Mouse (Mus musculus) adrenal gland, postnatal 14 days (tissue): Measurements from ENCODE around the gene Gemin7. TPM values are rescaled to one million over a fixed set of nuclear protein-coding genes. Genes with fewer than 3 reads are reported as not detected.
A peak's percentile ranks its signal among the peaks of the same experiment; 100 is the strongest.
"Not testable (repeated sequence)": the region's sequence is repeated elsewhere in the genome, so short reads cannot be mapped to it uniquely, and the experiment has no call there.

ENCODE experiments used
- DNase-seq: peaks from one replicate; pipeline ENCODE4 v3.0.0; 2021; ENCODE audit warnings: mixed read lengths
- long read RNA-seq, 2 experiments: library from polyadenylated mRNA; stranded (forward); transcript quantifications; one replicate each; pipeline ENCODE4 v2.0.0; 2021
- total RNA-seq: library from RNA; stranded (reverse); gene quantifications from 2 replicates; pipeline ENCODE4 v1.2.3, GENCODE M21; 2021

Gemin7 gene
- 59.3 and 65.4 TPM in 2 replicates for total RNA-seq
- long read RNA-seq, experiment 1, transcript Gemin7-201 (2 exons, 763 nt) = major isoform, 65 of 76 reads
- long read RNA-seq, experiment 1, partial matches to known transcripts = 4 of 76 reads
- long read RNA-seq, experiment 1, other reads (novel, unspliced or antisense) = 7 of 76 reads
- long read RNA-seq, experiment 2, transcript Gemin7-201 (2 exons, 763 nt) = major isoform, 54 of 64 reads
- long read RNA-seq, experiment 2, partial matches to known transcripts = 0 of 64 reads
- long read RNA-seq, experiment 2, other reads (novel, unspliced or antisense) = 9 of 64 reads

DNA sequence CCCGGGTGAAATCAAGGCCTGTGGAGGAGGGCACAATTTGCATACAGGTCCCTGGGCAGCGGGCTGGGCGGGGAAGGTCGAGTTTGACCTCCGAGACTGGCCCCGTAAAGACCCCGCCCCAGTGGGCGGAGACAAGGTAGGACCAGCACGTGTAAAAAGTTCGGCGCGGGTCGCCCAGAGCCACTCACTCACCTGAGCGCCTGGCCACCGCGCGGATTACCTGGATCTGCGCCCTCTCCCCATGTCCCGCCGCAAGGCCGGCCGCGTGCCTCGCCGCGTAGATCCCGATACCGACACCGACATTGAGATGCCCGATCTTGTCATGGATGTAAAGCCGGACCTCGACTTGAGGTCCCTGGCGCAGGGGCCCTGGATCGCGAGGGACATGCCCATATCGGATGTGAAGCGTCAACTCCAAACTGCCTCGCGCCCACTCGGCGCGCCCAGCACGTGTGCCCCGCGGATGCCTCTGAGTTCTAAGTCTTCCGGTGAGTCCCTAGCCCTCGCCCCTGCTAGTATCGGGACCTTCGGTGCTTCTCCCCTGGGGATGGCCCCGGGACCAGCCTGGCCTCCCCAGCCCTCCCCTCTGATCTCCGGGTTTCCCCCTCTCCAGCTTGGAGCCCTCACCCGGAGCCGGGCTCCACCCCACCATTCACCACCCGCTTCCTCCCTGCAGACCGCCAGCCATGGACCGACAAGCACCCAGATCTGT is at the start of gene Gemin7, which contains the start of gene Zfp296:
Gemin7 (minus strand) TSS at position 455 of the 712 bp plus-strand sequence.
Zfp296 (plus strand) TSS at position 147 of the 712 bp plus-strand sequence.
- DNase-seq = peak; percentile 38

DNA sequence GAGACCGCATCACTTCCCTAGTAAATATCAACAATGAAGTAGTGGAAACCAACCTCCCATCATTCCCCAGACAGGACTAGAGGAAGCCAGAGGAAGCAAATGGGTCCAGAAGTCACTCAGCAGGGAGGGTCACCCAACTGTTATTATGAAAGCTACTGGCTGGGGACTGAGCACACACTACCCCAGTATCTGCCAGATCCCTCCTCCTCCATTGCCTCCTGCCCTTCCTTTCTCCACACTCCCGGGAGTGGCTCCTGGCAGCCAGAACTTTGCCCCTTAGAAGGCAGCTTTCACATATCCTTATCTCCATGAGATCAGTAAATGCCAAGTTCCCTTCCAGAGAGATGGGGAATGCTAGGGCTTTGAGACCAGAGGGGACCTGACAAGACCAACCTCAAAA is 46.0 kb upstream of the Gemin7 start:
- DNase-seq = no peak

DNA sequence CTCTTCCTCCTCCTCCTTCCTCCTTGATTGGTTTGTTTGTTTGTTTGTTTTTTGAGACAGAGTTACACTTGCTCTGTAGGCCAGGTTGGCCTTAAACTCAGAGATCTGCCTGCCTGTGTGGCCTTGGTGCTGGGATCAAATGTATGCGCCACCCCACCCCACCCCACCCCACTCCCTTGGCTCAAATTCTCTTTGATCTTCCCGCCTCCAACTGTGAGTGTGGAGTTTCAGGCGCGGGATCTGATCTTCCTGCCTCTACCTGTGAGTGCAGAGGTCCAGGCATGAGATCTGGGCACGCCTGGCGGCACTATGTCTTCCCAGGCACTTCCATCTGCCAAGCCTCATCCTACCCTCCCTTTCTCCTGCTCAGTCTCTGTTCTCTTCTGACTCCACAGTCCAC is 44.8 kb upstream of the Gemin7 start:
- no peak for DNase-seq

DNA sequence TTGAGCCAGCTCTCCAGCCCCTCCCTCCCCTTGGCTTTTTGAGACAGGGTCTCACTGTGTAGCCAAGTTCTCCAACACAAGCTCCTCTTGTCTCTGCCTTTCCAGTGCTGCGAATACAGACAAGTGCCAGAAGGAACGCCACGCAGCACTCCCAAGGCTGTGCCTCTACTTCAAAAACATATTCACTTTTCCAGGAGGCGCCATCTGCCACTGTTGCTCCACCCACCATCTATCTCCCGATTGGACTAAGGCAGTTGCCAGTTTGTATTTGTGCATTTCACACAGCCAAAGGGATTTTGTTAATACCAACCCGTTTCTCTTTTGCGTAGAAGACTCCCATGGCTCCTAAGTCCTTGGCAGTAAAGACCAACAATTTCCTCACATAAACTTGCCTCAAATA is 43.4 kb upstream of the Gemin7 start:
- no peak for DNase-seq

DNA sequence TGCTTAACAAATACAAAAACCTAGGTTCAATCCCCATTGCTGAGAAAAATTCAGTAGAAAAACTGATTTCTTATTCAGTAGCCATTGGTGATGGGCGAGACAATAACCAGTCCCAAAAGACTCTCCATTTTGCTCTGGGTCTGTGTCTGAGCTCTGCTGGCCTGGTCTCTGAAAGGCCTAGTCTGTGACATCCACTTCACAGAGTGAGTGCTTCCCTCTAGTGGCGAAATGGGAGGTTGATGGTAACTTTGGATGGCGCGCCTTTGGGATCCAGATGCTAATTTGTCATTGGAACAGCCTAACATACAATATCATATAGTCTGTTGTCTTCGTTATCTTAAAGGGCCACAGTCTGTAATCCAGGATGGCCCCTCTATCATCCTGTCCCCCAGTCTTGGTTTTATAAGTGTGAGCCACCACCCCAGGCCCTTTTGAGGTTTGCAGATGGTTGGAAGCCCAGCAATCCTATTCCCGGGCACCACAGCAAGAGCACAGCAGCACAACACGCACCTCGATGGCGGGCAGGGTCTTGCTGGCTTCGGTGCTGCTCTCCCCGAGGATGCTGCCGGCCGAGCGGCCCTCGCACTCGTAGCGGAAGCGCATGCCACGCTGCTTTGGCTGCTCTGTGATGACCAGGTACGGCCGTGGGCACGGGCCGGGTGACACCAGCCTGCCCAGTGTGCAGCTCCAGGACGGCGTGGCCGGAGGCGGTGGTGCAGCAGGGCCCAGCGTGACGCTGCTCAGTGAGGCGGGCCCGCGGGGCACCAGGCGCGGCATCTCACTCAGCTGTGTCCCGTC is 41.8 kb upstream of the Gemin7 start:
- DNase-seq = peak; percentile 85

DNA sequence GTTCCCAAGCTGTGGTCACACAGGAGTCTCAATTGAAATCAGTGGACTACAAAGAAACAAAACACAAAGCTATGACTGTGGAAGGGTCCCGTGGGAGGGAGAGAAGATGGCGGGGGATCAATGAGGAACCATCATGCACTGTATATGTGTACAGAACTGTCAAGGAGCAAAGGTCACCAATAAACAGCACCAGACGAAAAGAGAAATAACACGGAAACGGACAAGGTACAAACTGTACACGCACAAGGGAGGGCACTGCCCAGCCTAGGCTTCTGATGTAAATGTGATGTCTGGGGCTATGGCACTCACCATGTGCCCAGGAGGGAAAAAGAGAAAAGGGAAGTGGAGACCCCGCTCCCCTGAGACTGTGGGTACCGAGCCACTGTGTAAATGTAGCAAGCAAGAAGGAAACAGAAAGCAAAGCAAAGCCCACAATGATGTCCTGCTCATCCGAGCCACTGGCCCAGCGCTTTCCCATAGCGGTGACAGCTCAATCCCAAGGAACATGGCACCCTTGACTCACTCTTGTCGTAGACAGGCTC is 37.7 kb upstream of the Gemin7 start:
- DNase-seq = no peak

DNA sequence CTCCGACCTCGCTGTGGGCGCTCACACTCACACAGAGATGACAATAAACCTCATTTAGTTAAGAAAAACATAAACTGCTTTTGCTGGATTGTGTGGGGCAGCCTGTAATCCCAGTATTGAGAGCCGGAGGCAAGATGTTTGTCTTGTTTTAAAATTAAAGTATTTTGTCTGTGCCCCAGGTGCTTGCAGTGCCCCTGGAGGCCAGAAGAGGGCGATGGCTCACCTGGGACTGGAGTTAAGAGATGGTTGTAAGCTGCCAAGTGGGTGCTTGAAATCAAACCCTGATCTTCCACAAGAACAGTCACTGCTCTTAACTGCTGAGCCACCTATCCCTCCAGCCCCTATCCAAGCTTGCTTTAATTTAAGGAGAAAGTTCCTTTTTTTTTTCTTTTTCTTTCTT is 33.6 kb upstream of the Gemin7 start:
- no peak for DNase-seq

DNA sequence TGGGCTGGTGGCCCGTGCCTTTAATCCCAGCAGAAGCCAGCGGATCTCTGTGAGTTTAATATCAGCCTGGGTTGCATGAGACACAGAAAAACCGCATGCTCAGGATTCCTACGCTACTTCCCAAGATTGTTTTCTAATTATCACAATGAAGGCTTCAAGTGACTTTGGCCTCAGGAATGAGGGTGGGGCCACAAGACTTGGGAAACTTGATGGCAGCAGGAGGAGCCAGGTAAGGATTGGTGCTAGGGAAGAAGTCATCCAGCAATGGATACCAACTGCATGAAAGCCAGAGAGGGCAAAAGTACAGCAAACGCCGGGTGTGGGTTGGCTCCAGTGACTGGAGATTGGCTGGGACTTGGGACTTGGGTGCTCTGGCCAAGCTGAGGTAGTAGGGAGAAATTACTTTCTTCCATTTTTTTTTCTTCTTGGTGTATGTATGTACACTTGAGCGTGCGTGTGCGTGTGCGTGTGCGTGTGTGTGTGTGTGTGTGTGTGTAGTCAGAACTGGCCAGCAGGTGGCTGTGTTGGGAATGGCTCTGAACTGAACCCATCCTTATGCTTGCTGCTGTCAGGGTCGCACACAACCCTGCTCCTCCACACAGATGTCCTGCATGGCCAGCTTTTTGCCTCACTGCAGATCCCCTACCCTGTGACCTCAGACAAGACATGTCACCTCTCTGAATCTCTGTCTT is 32.4 kb upstream of the Gemin7 start:
- no peak for DNase-seq

DNA sequence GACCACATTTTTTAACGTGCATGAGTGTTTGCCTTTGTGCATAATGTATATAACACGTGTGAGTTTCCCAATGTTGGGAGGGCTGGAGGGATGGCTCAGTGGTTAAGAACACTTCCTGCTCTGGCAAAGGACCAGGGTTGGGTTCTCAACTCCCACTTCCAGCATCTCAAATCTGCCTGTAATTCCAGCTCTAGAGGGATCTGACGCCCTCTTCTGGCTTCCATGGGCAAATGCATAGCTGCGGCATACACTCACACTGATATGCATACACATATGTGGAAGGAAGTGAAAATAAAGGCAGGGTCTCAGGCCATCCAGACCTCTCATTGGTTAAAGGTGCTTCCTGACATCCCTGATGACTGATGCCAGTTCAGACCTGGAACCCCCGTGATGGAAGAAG is 29.9 kb upstream of the Gemin7 start:
- no peak for DNase-seq

DNA sequence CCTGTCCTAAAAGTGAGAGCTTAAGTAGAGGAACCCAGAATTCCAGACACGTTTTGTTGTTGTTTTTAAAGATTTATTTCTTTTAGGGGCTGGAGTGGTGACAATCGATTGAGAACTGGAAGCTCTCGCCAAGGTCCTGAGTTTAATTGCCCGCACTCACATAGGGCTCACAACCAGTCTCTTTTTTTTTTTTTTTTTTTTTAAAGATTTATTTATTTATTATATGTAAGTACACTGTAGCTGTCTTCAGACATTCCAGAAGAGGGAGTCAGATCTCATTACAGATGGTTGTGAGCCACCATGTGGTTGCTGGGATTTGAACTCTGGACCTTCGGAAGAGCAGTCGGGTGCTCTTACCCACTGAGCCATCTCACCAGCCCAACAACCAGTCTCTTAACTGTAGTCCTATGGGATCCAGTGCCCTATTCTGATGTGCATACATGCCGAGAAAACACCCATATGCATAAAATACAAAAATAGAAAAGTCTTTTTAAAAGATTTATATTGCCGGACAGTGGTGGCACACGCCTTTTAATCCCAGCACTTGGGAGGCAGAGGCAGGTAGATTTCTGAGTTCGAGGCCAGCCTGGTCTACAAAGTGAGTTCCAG is 27.3 kb upstream of the Gemin7 start:
- not testable (repeated sequence) for DNase-seq

DNA sequence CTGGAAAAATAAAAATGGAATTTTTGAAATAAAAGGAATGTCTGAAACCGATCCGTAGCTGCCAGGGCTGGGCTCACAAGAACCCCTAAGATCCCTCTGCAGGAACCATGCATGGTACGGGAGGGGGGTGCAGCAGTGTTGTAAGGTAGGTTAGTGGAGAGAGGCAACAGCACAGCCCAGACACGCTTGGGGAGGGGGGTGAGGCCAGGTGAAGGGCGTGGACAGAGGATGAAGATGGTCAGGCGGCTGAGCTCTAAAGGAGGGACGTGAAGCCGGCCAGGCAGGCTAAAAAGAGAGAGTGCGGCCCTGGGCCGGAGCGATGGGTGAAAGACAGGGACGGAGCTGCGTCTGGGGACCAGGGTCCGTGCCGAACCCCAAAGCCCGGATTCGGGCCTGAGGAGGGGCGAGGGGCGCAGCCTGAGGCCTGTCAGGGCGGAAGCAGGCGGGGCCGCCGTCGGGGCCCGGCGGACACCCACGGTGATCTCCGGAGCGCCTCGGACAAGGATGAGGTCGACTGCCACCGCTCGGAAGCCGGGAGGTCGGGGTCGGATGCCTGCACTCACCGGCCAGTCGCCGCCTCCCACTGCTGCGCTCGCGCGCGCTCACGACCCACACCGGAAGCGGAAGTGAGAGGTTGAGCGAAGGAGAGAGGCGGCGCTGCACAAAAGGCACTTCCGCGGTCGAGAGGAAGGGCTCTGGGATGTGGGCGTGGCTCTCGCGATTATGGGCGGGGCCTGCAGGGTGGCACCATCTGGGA is 26.6 kb upstream of the Gemin7 start, which contains the start of gene Clasrp:
Clasrp (minus strand) TSS at position 638 of the 757 bp plus-strand sequence.
- DNase-seq = peak; percentile 99

DNA sequence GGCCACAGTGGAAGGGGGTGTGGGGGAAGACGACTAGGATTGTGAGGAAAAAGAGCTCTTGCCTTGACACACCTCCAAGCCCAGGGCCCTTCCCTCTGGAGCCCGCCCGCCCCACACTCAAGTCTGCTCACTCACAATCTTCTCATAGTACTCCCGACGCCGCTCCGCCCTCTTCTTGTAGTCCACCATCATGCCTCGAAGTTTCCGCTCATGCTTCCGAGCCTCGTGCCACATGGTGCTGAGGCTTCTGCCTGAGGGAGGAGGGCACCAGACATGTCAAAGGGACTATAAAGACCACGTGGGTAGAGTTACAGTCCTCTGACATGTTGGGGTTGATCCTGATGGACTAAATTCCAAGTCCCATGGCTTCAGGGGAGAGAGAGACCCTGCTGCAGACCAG is 25.7 kb upstream of the Gemin7 start:
- no peak for DNase-seq

DNA sequence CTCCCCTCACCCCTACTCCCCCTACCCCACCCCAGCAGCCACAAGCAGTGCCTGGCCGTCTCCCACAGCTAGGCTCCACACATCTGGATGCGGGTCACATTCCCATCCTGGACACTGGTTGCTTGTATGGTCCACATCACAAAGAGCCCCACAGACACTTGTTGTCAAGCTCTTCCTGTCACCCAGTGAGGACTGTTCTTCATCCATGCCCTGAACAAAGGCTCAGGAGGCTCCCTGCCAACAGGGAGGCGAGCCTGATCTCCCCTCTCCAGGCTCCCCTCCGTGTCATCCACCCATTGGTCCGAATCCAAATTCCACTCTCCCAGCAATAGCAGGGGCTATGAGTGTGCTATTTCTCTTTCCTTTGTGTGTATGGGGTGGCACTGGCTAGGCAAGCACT is 23.2 kb upstream of the Gemin7 start:
- no peak for DNase-seq

DNA sequence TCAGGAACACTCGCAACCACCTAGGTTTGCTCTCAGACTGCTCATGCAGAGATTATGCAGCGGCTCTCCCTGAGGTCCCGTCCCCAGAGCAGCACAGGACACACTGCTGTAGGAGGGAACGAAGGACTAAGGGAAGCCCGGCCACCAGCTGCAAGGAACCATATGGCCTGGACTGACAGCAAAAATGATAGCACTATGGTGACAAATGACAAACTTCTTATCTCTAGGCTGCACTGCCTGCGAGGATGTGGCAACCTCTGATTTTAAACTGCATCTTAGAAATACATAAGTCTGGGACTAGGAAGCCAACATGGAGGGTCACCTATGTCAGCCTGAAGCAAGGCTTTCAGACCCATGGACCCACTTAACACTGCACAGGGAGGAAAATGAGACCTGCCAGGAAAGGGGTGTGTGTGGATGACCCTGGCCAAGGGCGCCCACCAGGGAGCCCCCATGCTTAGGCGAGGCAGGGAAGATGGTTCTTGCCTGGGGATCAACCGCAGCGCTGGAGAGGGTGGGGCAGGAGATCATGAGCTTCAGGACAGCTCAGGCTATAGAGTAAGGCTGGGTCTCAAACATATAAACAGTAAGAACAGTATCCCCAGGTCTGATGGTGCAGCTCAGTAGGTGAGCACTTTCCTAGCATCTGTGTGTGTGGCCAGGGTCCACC is 15.8 kb upstream of the Gemin7 start:
- no peak for DNase-seq

DNA sequence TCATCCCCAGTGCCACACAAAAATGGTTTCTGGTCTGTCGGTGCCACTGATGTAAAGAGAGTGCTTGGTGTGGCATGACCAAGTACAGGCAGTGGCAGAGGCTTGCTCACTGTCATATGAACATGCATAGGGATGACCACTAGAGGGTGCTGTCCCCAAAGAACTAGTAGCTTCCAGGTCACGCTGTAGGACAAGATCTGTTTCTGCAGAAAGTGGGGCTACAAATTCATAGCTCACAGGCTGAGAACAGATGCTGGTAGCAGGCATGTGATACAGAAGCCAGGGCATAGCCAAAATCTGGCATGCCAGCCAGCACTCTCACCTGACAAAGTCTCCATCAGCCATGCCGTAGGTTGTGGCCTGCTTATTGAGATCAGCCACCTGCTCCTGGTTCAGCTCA is 12.5 kb upstream of the Gemin7 start:
- peak; percentile 90 for DNase-seq

DNA sequence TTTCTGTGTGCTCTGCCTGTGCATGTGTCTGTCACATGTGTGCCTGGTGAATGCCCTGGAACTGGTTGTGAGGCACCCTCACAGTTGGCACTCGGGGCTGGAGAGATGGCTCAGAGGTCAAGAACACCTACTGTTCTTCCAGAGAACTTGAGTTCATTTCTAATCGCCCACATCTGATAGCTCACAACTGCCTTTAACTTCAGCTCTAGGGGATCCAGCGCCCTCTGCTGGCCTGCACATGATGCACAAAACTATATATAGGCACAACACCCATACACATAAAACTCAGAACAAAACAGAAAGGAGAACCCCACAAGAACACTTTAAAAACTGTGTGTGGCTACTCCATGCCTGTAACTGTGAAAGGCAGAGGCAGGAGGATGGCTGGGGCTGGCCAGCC is 11.8 kb upstream of the Gemin7 start:
- DNase-seq = peak; percentile 71

DNA sequence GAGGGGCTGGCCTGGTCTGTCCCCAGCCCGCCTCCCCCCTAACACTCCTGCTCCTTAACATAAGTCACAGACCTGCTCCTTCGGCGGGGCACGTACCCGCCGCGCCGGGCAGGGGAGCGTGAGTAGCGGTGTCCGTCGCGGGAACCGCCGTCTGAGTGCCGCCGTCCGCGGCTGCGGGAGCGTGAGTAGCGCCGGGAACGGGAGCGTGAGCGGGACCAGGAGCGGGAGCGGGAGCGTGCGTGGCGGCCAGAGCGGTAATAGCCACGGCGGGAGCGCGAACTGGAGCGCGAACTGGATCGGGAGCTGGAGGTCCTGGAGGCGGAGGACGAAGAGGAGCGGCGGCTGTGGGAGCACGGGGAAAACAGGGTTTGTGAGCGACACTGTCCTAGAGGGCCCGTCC is 8.9 kb upstream of the Gemin7 start:
- DNase-seq = no peak

DNA sequence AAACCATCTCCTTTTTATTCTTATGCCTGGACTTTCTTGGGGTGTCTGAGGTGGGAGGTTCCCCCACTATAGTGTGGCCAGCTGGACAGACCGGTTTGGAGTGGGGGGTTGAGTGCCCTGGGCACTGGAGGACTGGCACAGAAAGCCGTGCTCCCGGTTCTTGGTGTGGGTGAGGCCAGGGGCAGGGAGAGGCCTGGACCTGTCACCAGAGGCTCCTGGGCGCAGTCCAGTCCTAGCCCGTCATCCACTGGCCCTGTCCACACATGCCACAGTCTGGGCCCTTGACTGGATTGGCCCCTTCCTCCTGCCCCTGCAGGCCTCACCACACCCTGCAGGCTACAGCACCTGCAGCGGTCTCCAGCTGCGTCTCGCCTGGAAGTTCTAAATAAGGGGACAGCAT is 3.2 kb upstream of the Gemin7 start:
- DNase-seq = no peak

DNA sequence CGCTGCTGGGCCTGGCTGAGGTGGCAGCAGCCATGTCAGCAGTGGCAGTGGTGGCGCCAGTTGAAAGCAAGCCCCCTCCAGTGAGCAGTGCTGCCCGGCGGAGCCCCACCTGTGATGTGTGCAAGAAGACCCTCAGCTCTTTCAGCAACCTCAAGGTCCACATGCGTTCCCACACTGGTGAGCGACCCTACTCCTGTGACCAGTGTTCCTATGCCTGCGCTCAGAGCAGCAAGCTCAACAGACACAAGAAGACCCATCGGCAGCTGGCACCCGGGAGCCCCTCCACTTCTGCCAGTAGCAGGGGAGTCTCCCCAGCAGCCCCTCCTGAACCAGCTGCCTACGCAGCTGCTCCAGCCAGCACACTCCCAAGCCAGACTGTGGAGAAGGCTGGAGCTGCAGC is 2.4 kb upstream of the Gemin7 start:
- no peak for DNase-seq

DNA sequence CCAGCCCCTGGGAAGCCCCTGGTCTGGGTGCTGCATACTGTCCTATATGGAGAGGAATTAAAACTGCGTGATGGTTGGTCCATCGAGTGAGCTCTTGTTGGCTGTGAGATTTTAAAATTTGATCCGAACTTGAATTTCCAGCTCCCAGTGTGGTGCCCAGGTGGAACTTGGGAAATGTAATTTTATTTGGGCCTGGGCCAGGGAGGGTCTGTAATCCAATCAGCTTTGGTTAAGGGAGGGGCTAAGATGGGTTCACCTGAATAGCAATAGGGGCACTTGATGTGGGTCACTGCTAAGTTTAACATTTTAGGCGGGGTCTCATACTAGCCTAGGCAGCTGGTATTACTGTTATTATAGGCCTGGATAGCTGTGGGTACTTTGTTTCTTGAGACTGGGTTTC is 1.0 kb upstream of the Gemin7 start:
- no peak for DNase-seq
